Mouse (Mus musculus) embryonic fibroblast, embryonic 13.5 days (primary cell): Measurements from ENCODE around the gene Rhot2. TPM values are rescaled to one million over a fixed set of nuclear protein-coding genes. Genes with fewer than 3 reads are reported as not detected.
"Not testable (repeated sequence)": the region's sequence is repeated elsewhere in the genome, so short reads cannot be mapped to it uniquely, and the experiment has no call there.

Source experiments
- H3K27ac ChIP-seq: 2 replicates; pipeline ENCODE4 v1.5.1; 2012; ENCODE audit warnings: low read length, control low read depth, inconsistent platforms; ENCODE audit not compliant: insufficient read depth
- H3K4me1 ChIP-seq: 2 replicates; pipeline ENCODE4 v1.6.1; 2011; ENCODE audit warnings: low read length; ENCODE audit not compliant: control insufficient read depth, insufficient read depth
- H3K4me3 ChIP-seq: 2 replicates; pipeline ENCODE4 v1.5.1; 2011; ENCODE audit warnings: mild to moderate bottlenecking, control low read depth, low read length; ENCODE audit not compliant: insufficient read depth
- CTCF ChIP-seq: IDR thresholded peaks from 2 replicates; pipeline ENCODE4 v1.5.1; 2011; ENCODE audit warnings: mild to moderate bottlenecking, control low read depth, low read length, moderate library complexity, borderline replicate concordance; ENCODE audit not compliant: insufficient read depth
- POLR2A ChIP-seq: IDR thresholded peaks from 2 replicates; pipeline ENCODE4 v1.6.1; 2011; ENCODE audit warnings: low read depth, mild to moderate bottlenecking, control low read depth, low read length, moderate library complexity
- polyA plus RNA-seq: library from polyadenylated mRNA; stranded (reverse); fragments of >200 nt; gene quantifications from 2 replicates; pipeline ENCODE4 v1.2.4, GENCODE M21; 2011; ENCODE audit warnings: low read depth; ENCODE audit not compliant: missing spikeins, insufficient read length

The Rhot2 gene
- polyA plus RNA-seq, 1 experiment, result 29.7 TPM

GRCm38 (mm10) chr17:25875171-25876136, 30.8 kb upstream of the Rhot2 start:
- Histone ChIP-seq H3K27ac (peak overlapping the region; percentile 76), H3K4me3 (peak overlapping the region; percentile 60), H3K4me1 (0 out of 2 replicates have a peak, but pooled peaks cover 3% of the 10 kb centered on the region)
- no peak for TF ChIP-seq CTCF
- TF ChIP-seq POLR2A, result peak; percentile 90

DNA sequence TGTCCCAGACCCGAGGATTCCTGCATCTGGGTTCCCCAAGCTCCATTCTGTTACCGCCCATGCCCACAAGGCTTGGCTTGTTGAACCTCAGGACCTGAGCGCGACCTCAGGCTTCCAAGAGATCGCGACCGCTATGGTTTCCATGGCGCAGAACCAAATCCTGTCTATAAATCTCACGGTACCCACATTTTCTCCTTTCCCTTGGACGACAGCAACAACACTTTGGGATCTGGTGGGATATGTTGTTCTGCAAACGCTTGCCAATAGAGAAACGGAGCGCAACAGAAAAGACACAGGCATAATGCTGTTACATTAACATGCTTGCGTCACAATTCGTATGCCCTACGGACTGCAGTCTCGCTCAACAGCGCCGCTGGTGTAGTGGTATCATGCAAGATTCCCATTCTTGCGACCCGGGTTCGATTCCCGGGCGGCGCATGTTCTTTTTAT, 30.1 kb upstream of the Rhot2 start, which contains the start of gene Mettl26:
Gene Mettl26 (plus strand): TSS at position 354 of the 450 bp plus-strand sequence.
- Histone ChIP-seq H3K4me3 (peak within 1 kb of the TSS; percentile 66), H3K27ac (peak within 1 kb of the TSS; percentile 76), H3K4me1 (0 out of 2 replicates have a peak, but pooled peaks cover 3% of the 10 kb centered on the region)
- TF ChIP-seq POLR2A (peak; percentile 50; the same call in 1 of the 2 replicates), CTCF (no peak)

DNA sequence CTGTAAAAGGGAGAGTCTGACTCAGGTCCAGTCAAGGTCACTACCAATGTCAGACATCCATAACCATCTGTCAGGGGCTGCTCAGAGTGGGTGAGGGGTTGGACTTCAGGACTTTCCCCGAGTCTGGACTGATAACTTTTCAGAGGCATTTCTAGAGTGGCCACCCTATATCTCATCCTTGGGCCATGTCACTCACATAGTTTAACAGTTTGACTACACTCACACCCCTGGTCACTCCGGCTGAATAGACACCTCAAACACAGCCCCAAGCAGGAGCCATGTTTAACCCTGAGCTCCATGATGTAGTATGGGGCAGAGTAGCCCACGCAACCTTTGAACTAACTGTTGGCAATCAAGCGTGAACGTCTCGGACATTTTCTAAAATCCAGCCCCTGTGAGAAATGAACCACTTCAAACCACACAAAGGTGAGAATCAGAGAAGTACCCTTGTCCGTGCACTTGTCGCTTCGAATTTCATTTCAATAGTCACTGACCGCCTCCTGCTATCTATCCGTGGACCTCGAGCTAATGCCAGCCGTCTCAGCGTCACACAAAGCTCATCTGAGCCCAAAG, 29.6 kb upstream of the Rhot2 start:
- Histone ChIP-seq H3K4me3 (peak overlapping the region; percentile 66), H3K27ac (no peak overlapping the region), H3K4me1 (0 out of 2 replicates have a peak, but pooled peaks cover 3% of the 10 kb centered on the region)
- no peak for TF ChIP-seq CTCF
- no peak for TF ChIP-seq POLR2A

GRCm38 (mm10) chr17:25873405-25874147, 28.9 kb upstream of the Rhot2 start:
- Histone ChIP-seq H3K4me1 (0 out of 2 replicates have a peak, but pooled peaks cover 3% of the 10 kb centered on the region), H3K27ac (no peak overlapping the region), H3K4me3 (no peak overlapping the region)
- TF ChIP-seq CTCF (no peak), POLR2A (no peak)

GRCm38 (mm10) chr17:25872676-25873075, 28.0 kb upstream of the Rhot2 start:
- no peak overlapping the region for H3K27ac ChIP-seq
- 0 out of 2 replicates have a peak, but pooled peaks cover 3% of the 10 kb centered on the region for H3K4me1 ChIP-seq
- TF ChIP-seq CTCF, result no peak
- TF ChIP-seq POLR2A, result no peak

GRCm38 (mm10) chr17:25871566-25871965, 26.9 kb upstream of the Rhot2 start:
- not testable (repeated sequence) for H3K27ac ChIP-seq, H3K4me3 ChIP-seq, H3K4me1 ChIP-seq

More at GRCm38 (mm10) chr17:25872676-25873075, 28.0 kb upstream of the Rhot2 start:
- H3K4me3 ChIP-seq, result no peak overlapping the region

DNA sequence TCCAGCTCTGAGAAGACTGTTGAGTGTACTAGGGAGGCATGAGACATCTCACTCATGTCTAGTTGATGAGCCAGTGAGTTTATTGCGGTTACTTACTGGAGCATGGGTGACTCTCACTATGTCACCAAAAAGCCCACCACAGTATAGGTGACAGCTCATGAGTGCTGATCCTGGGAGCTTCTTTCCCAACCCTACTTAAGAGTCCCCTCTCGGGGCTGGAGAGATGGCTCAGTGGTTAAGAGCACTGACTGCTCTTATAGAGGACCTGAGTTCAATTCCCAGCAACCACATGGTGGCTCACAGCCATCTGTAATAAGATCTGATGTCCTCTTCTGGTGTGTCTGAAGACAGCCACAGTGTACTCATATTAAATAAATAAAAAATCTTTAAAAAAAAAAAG, 25.3 kb upstream of the Rhot2 start:
- 0 out of 2 replicates have a peak, but pooled peaks cover 3% of the 10 kb centered on the region for H3K4me1 ChIP-seq
- TF ChIP-seq CTCF, result no peak
- TF ChIP-seq POLR2A, result no peak
- no peak overlapping the region for H3K4me3 ChIP-seq
- no peak overlapping the region for H3K27ac ChIP-seq

DNA sequence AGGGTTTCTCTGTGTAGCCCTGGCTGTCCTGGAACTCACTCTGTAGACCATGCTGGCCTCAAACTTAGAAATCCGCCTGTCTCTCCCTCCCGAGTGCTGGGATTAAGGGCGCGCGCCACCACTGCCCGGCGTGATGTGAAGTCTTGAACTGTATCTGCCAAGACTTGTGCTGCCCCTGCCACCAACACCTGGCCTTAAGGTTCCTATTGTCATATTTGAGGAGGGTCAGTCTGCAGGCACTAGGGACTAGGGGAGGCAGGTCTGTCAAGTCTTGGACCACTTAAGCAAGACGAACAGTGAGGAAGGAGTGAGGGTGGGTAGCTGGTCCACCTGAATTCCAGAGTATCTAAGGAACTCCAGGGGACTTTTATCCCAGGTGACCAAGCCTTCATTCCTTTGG, 24.8 kb upstream of the Rhot2 start:
- no peak overlapping the region for H3K4me3 ChIP-seq
- TF ChIP-seq CTCF, result no peak
- TF ChIP-seq POLR2A, result no peak
- H3K27ac ChIP-seq, result no peak overlapping the region
- H3K4me1 ChIP-seq, result 0 out of 2 replicates have a peak, but pooled peaks cover 3% of the 10 kb centered on the region

GRCm38 (mm10) chr17:25868601-25869191, 24.0 kb upstream of the Rhot2 start, which contains the start of gene Mcrip2:
Gene Mcrip2 (minus strand): TSS chr17:25868764.
- Histone ChIP-seq H3K27ac (no peak within 1 kb of the TSS), H3K4me3 (peak within 1 kb of the TSS; percentile 56), H3K4me1 (no peaks in the 10 kb centered on the region)
- TF ChIP-seq CTCF (no peak), POLR2A (peak; percentile 51)
